Mouse (Mus musculus) ES-E14 (cell line): ENCODE measurements at regions not wholly inside any gene's neighbourhood (a gene's known extent, or its start where the extent isn't known, plus 50 kb on each side); places are given as distances from the start of the nearest gene placed in this dataset.

Source experiments
- DNase-seq: peaks from one replicate; pipeline ENCODE4 v3.0.0-alpha.2; 2013; ENCODE audit warnings: low read depth, low spot score
- H3K27ac ChIP-seq: 2 replicates; pipeline ENCODE4 v1.5.1; 2012; ENCODE audit warnings: low read depth, mild to moderate bottlenecking, low read length, moderate library complexity, mixed read lengths; ENCODE audit not compliant: poor library complexity, insufficient read depth, severe bottlenecking
- H3K36me3 ChIP-seq: 2 replicates; pipeline ENCODE4 v1.6.1; 2012; ENCODE audit warnings: mild to moderate bottlenecking, low read length, moderate library complexity, mixed read lengths; ENCODE audit not compliant: control insufficient read depth, poor library complexity, insufficient read depth, severe bottlenecking
- H3K4me1 ChIP-seq, 2 experiments: fragments of 150-350 bp in 1 of 2; sonication (generic) in 1 of 2; 2 replicates each; pipeline ENCODE4 v1.6.1; 2012; ENCODE audit warnings: low read length in 2 of 2, mild to moderate bottlenecking in 1 of 2, mixed read lengths in 1 of 2; ENCODE audit not compliant: control insufficient read depth in 2 of 2, insufficient read depth in 2 of 2, poor library complexity in 1 of 2
- H3K4me3 ChIP-seq, 2 experiments: fragments of 150-350 bp in 1 of 2; sonication (generic) in 1 of 2; 2 replicates each; pipeline ENCODE4 v1.5.1; 2012; ENCODE audit warnings: low read length in 2 of 2, low read depth in 1 of 2, mild to moderate bottlenecking in 1 of 2, mixed read lengths in 1 of 2; ENCODE audit not compliant: insufficient read depth in 1 of 2, poor library complexity in 1 of 2, severe bottlenecking in 1 of 2
- H3K9ac ChIP-seq: 2 replicates; pipeline ENCODE4 v1.6.1; 2012; ENCODE audit warnings: low read depth, mild to moderate bottlenecking, low read length, mixed read lengths; ENCODE audit not compliant: poor library complexity, insufficient read depth, severe bottlenecking
- H3K9me3 ChIP-seq: fragments of 150-350 bp; sonication (generic); 2 replicates; pipeline ENCODE4 v1.6.1; 2012; ENCODE audit warnings: low read depth, mild to moderate bottlenecking, low read length; ENCODE audit not compliant: control insufficient read depth, insufficient read depth
- CHD2 ChIP-seq: IDR thresholded peaks from 2 replicates; pipeline ENCODE4 v1.6.1; 2014; ENCODE audit warnings: mild to moderate bottlenecking, low read depth, low read length, inconsistent platforms
- HCFC1 ChIP-seq: IDR thresholded peaks from 2 replicates; pipeline ENCODE4 v1.6.1; 2012; ENCODE audit warnings: low read length, inconsistent platforms, borderline replicate concordance; ENCODE audit not compliant: insufficient read depth
- MAFK ChIP-seq: IDR thresholded peaks from 2 replicates; pipeline ENCODE4 v1.6.1; 2014; ENCODE audit warnings: mild to moderate bottlenecking, low read depth, low read length, inconsistent platforms; ENCODE audit not compliant: insufficient read depth
- ZC3H11A ChIP-seq: IDR thresholded peaks from 2 replicates; pipeline ENCODE4 v1.6.1; 2012; ENCODE audit warnings: low read depth, mild to moderate bottlenecking, inconsistent platforms, low read length, borderline replicate concordance
- ZNF384 ChIP-seq: IDR thresholded peaks from 2 replicates; pipeline ENCODE4 v1.6.1; 2012; ENCODE audit warnings: low read depth, low read length, inconsistent platforms
- in situ Hi-C, 2 experiments: fragments of 600-800 bp; cut with MboI; formaldehyde crosslinking; loops; one replicate each; pipeline ENCODE4 v1.15.1; 2025; ENCODE audit warnings: low sequenced_read_pairs in 2 of 2, inconsistent platforms in 1 of 2; ENCODE audit not compliant: unreplicated experiment in 2 of 2

- Histone ChIP-seq H3K27ac (no peak overlapping the region), H3K9ac (no peak overlapping the region), H3K4me3 (no peak overlapping the region), H3K36me3 (no peaks in the 10 kb centered on the region), H3K4me1 (peaks cover 0 to 3% of the 10 kb centered on the region in 2 experiments; a peak in 1 of 4 replicates), H3K9me3 (no peaks in the 10 kb centered on the region)
- no peak for DNase-seq
- TF ChIP-seq CHD2 (no peak), HCFC1 (no peak), ZNF384 (no peak), MAFK (no peak), ZC3H11A (no peak)
- in situ Hi-C loops = no loop called here
These were observed 435.3 kb upstream of the Pou3f3 start for GRCm38 (mm10) chr1:42260033-42260925.

GRCm38 (mm10) chr1:42261031-42261430, 434.5 kb upstream of the Pou3f3 start:
- TF ChIP-seq CHD2 (no peak), HCFC1 (no peak), MAFK (no peak), ZNF384 (no peak), ZC3H11A (no peak)
- no peak overlapping the region for H3K9ac ChIP-seq
- H3K9me3 ChIP-seq = no peaks in the 10 kb centered on the region
- H3K27ac ChIP-seq = no peak overlapping the region
- no peaks in the 10 kb centered on the region for H3K36me3 ChIP-seq
- in situ Hi-C loops = no loop called here
- H3K4me1 ChIP-seq = peaks cover 0 to 3% of the 10 kb centered on the region in 2 experiments; a peak in 1 of 4 replicates
- no peak overlapping the region for H3K4me3 ChIP-seq
- no peak for DNase-seq

GRCm38 (mm10) chr1:42261800-42262199, 433.8 kb upstream of the Pou3f3 start:
- DNase-seq = no peak
- Histone ChIP-seq H3K4me1 (peaks cover 0 to 3% of the 10 kb centered on the region in 2 experiments; a peak in 1 of 4 replicates), H3K36me3 (no peaks in the 10 kb centered on the region), H3K9ac (no peak overlapping the region), H3K4me3 (no peak overlapping the region), H3K9me3 (no peaks in the 10 kb centered on the region), H3K27ac (no peak overlapping the region)
- no peak for TF ChIP-seq ZC3H11A
- TF ChIP-seq CHD2 = no peak
- no peak for TF ChIP-seq ZNF384
- in situ Hi-C loops = no loop called here

- in situ Hi-C loops = no loop called here
- H3K9ac ChIP-seq = no peak overlapping the region
- no peak overlapping the region for H3K27ac ChIP-seq
- TF ChIP-seq HCFC1 (no peak), ZNF384 (no peak), ZC3H11A (no peak), CHD2 (no peak), MAFK (no peak)
- H3K4me3 ChIP-seq = no peak overlapping the region
- peaks cover 0 to 3% of the 10 kb centered on the region in 2 experiments; a peak in 1 of 4 replicates for H3K4me1 ChIP-seq
- no peak for DNase-seq
- H3K9me3 ChIP-seq = no peaks in the 10 kb centered on the region
- no peaks in the 10 kb centered on the region for H3K36me3 ChIP-seq
These were observed 433.0 kb upstream of the Pou3f3 start for GRCm38 (mm10) chr1:42262606-42263005.
